Mouse (Mus musculus) bone marrow, adult 2 months (tissue): ENCODE measurements around the gene Cdc42ep5. TPM values are rescaled to one million over a fixed set of nuclear protein-coding genes. Genes with fewer than 3 reads are reported as not detected.

ENCODE experiments used
- H3K27ac ChIP-seq: fragments of 200-500 bp; 2 replicates; pipeline ENCODE4 v1.5.1; 2012; ENCODE audit warnings: low read depth, mild to moderate bottlenecking, control low read depth, inconsistent platforms, low read length; ENCODE audit not compliant: control insufficient read depth, poor library complexity, insufficient read depth
- H3K4me1 ChIP-seq: fragments of 200-500 bp; 2 replicates; pipeline ENCODE4 v1.6.1; 2011; ENCODE audit warnings: low read length; ENCODE audit not compliant: control insufficient read depth, insufficient read depth
- H3K4me3 ChIP-seq: fragments of 200-500 bp; replicated peaks from 2 replicates; pipeline ENCODE3; 2011; ENCODE audit warnings: mild to moderate bottlenecking, low read depth, low read length, control low read depth; ENCODE audit not compliant: control insufficient read depth
- CTCF ChIP-seq: fragments of 200-500 bp; IDR thresholded peaks from 2 replicates; pipeline ENCODE4 v1.5.1; 2011; ENCODE audit warnings: low read length, control low read depth; ENCODE audit not compliant: control insufficient read depth, insufficient read depth
- POLR2A ChIP-seq: fragments of 200-500 bp; IDR thresholded peaks from 2 replicates; pipeline ENCODE4 v1.6.1; 2011; ENCODE audit warnings: low read depth, mild to moderate bottlenecking, control low read depth, low read length, borderline replicate concordance; ENCODE audit not compliant: control insufficient read depth
- WGBS: fragments of 180-500 bp; shearing (Covaris S2); methylation state at CpG from one replicate; pipeline ENCODE4 v1.1.7; 2018; 5-methylcytosine and 5-hydroxymethylcytosine counted together
- polyA plus RNA-seq: library from polyadenylated mRNA; stranded (reverse); fragments of >200 nt; gene quantifications from 2 replicates; pipeline ENCODE4 v1.2.4, GENCODE M21; 2011; ENCODE audit warnings: low replicate concordance; ENCODE audit not compliant: missing spikeins, insufficient read depth, insufficient read length

Gene Cdc42ep5
- polyA plus RNA-seq, 1 experiment, result 4.0 TPM

DNA sequence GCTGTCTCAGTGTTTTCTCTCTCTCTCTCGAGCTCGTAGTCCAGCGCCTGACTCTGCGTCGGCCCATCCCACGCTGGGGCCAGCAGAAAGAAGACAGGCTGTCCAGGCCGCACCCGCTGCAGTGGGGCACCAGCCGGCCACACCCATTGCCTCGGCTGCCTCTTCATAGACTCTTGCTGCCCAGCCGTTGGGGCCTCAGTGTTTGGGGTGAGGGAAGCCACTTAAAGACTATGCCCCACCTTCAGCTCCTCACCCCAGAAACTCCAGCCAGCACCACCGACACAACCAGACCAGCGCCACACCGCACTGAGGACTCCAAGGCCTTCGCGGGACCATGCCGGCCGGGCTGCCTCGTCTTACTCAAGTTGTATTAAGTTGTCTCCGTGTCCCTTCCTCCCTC lies 17.3 kb downstream of the Cdc42ep5 start:
- Histone ChIP-seq H3K27ac (no peak overlapping the region), H3K4me1 (no peaks in the 10 kb centered on the region; the same call in 1 of the 2 replicates), H3K4me3 (no peak overlapping the region)
- TF ChIP-seq CTCF (no peak), POLR2A (no peak)
- 81% methylated on average over 20 of the region's 20 CpGs for WGBS

GRCm38 (mm10) chr7:4146241-4147180 lies 18.1 kb downstream of the Cdc42ep5 start:
- Histone ChIP-seq H3K4me1 (no peaks in the 10 kb centered on the region; the same call in 1 of the 2 replicates), H3K4me3 (no peak overlapping the region), H3K27ac (no peak overlapping the region)
- WGBS, result 92% methylated on average over 23 of the region's 23 CpGs
- no peak for TF ChIP-seq POLR2A
- no peak for TF ChIP-seq CTCF

DNA sequence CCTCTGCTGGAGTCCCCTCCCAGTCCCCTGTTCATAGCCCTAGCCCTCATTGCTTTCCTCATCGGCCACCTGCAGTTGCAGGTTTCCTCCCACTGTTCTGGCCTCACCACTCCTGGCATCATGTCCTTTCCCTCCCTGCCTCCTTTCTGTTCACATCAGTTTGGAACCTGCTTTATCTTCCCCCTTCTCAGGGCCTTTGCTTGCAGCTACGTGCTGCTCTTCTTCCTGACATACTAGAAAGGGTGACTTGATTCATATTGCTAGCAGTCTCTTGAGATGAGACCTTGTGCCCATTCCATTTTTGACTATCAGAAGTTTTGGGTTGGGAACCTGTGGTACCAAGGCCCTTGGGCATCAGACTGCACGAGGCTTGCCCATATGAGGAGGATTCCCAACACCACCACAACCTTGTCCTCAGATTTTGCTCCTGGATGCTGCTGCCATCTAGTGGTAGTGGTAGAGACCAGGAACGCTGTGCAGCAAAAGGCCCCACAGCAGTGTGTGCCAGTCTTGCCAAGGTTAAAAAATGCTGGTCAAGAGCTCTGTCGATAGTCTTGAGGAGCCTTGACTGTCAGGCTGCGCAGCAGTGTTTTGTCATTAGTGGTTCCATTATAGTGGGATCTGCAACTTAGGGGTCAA lies 19.0 kb downstream of the Cdc42ep5 start:
- no peak overlapping the region for H3K27ac ChIP-seq
- no peak overlapping the region for H3K4me3 ChIP-seq
- 61% methylated on average over 6 of the region's 6 CpGs for WGBS
- TF ChIP-seq POLR2A, result no peak
- peak; percentile 91 for TF ChIP-seq CTCF
- H3K4me1 ChIP-seq, result no peaks in the 10 kb centered on the region; the same call in 1 of the 2 replicates

- WGBS, result 93% methylated on average over 20 of the region's 20 CpGs
- no peaks in the 10 kb centered on the region; the same call in 1 of the 2 replicates for H3K4me1 ChIP-seq
- no peak overlapping the region for H3K4me3 ChIP-seq
- TF ChIP-seq POLR2A (no peak), CTCF (no peak)
- no peak overlapping the region for H3K27ac ChIP-seq
These were observed 19.7 kb downstream of the Cdc42ep5 start for GRCm38 (mm10) chr7:4144766-4145551.

- Histone ChIP-seq H3K4me3 (no peak overlapping the region), H3K4me1 (no peaks in the 10 kb centered on the region; the same call in 1 of the 2 replicates), H3K27ac (no peak overlapping the region; the same call in 1 of the 2 replicates)
- TF ChIP-seq POLR2A (peak; percentile 14; the same call in 1 of the 2 replicates), CTCF (no peak)
- WGBS, result 92% methylated on average over 13 of the region's 13 CpGs
These were observed 20.6 kb downstream of the Cdc42ep5 start for GRCm38 (mm10) chr7:4144046-4144445.

- H3K4me1 ChIP-seq, result no peaks in the 10 kb centered on the region; the same call in 1 of the 2 replicates
- H3K27ac ChIP-seq, result no peak overlapping the region
- H3K4me3 ChIP-seq, result no peak overlapping the region
- TF ChIP-seq POLR2A, result no peak
- no peak for TF ChIP-seq CTCF
- WGBS, result 96% methylated on average over 19 of the region's 19 CpGs
These were observed 21.2 kb downstream of the Cdc42ep5 start for GRCm38 (mm10) chr7:4143506-4143905.

DNA sequence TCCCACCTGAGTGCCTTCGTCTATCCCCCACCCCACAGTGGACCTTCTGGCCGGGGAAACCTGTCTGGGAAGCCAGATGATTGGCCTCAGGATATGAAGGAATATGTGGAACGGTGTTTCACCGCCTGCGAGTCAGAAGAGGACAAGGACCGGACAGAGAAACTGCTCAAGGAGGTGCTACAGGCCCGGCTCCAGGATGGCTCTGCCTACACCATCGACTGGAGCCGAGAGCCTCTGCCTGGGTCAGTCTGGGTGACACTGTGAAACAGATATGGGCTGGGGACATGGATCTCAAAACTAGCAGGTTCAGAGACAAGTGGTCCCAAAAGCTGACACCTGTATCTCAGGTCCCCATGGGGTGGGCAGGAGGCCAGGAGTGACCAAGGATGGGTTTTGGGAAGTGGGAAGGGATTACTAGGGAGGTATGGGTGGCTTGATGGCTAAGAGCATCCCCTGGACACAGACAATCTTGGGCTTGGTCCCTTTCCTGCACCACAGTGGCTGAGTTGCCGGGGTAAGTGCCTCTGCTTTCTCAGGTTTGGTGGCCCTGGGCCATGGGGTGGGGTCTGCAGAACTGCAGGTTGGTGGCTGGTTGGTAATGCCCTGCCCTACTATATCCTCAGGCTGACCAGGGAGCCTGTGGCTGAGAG lies 21.7 kb downstream of the Cdc42ep5 start:
- Histone ChIP-seq H3K4me3 (no peak overlapping the region), H3K27ac (no peak overlapping the region), H3K4me1 (no peaks in the 10 kb centered on the region; the same call in 1 of the 2 replicates)
- WGBS, result 93% methylated on average over 10 of the region's 10 CpGs
- TF ChIP-seq CTCF (no peak), POLR2A (no peak)
